Mouse (Mus musculus) liver, embryonic 13.5 days (tissue): ENCODE results near the gene Gm5580. TPM values are rescaled to one million over a fixed set of nuclear protein-coding genes. Genes with fewer than 3 reads are reported as not detected.
"Not testable (repeated sequence)": the region's sequence is repeated elsewhere in the genome, so short reads cannot be mapped to it uniquely, and the experiment has no call there.

ENCODE experiments used
- ATAC-seq: fragments of 200-750 bp; cut with Nextera tagmentation; 2 replicates; pipeline ENCODE4 v1.8.0; 2017; ENCODE audit warnings: low read depth, mild to moderate bottlenecking, moderate number of reproducible peaks, moderate library complexity
- DNase-seq: peaks from one replicate; pipeline ENCODE4 v3.0.0; 2022
- H3K27ac ChIP-seq: fragments of 300-500 bp; sonication (generic); 2 replicates; pipeline ENCODE4 v1.5.1; 2015; ENCODE audit warnings: moderate library complexity, mild to moderate bottlenecking, inconsistent platforms
- H3K27me3 ChIP-seq: fragments of 300-500 bp; sonication (generic); 2 replicates; pipeline ENCODE4 v1.6.1; 2015; ENCODE audit warnings: mild to moderate bottlenecking, inconsistent platforms
- H3K36me3 ChIP-seq: fragments of 300-500 bp; sonication (generic); 2 replicates; pipeline ENCODE4 v1.6.1; 2015; ENCODE audit warnings: mild to moderate bottlenecking, inconsistent platforms
- H3K4me1 ChIP-seq: fragments of 300-500 bp; sonication (generic); replicated peaks from 2 replicates; pipeline ENCODE4 v1.6.1; 2015; ENCODE audit warnings: inconsistent platforms
- H3K4me2 ChIP-seq: fragments of 300-500 bp; sonication (generic); 2 replicates; pipeline ENCODE4 v1.6.1; 2015; ENCODE audit warnings: inconsistent platforms, mild to moderate bottlenecking, moderate library complexity
- H3K4me3 ChIP-seq: fragments of 300-500 bp; sonication (generic); replicated peaks from 2 replicates; pipeline ENCODE4 v1.5.1; 2015; ENCODE audit warnings: mild to moderate bottlenecking, inconsistent platforms
- H3K9ac ChIP-seq: fragments of 300-500 bp; sonication (generic); 2 replicates; pipeline ENCODE4 v1.6.1; 2015; ENCODE audit warnings: mild to moderate bottlenecking, inconsistent platforms
- H3K9me3 ChIP-seq: fragments of 300-500 bp; sonication (generic); replicated peaks from 2 replicates; pipeline ENCODE4 v1.6.1; 2016; ENCODE audit warnings: inconsistent platforms
- WGBS: fragments of 180-500 bp; shearing (Covaris S2); methylation state at CpG from one replicate; pipeline ENCODE4 v1.1.7; 2015; ENCODE audit not compliant: insufficient replicate concordance; 5-methylcytosine and 5-hydroxymethylcytosine counted together
- polyA plus RNA-seq: library from polyadenylated mRNA; unstranded; fragments of >200 nt; fragmentation: Nextera tagmentation; extraction: Ambion mirVana; gene quantifications from 2 replicates; pipeline ENCODE4 v1.2.1, GENCODE M21; 2015

The Gm5580 gene
- polyA plus RNA-seq = 0.30 and 0.43 TPM in 2 replicates

GRCm38 (mm10) chr6:116550841-116551240 is at the start of gene Gm5580:
Gm5580 (plus strand) TSS chr6:116551141.
- not testable (repeated sequence) for H3K4me2 ChIP-seq, H3K27me3 ChIP-seq, H3K9me3 ChIP-seq, DNase-seq, H3K4me3 ChIP-seq, H3K9ac ChIP-seq, H3K4me1 ChIP-seq, ATAC-seq, H3K36me3 ChIP-seq, H3K27ac ChIP-seq
- WGBS = 86% methylated on average over 11 of the region's 11 CpGs

- H3K4me2 ChIP-seq, H3K4me1 ChIP-seq, H3K27me3 ChIP-seq, H3K27ac ChIP-seq, DNase-seq, H3K4me3 ChIP-seq, H3K36me3 ChIP-seq, ATAC-seq, H3K9ac ChIP-seq: not testable (repeated sequence)
- 77% methylated on average over 20 of the region's 20 CpGs for WGBS
- peaks cover 13% of the 10 kb centered on the region for H3K9me3 ChIP-seq
These were observed 44.5 kb upstream of the Gm5580 start, which contains the start of gene Olfr212 for GRCm38 (mm10) chr6:116506302-116507003. Olfr212 (plus strand) TSS chr6:116506516.

GRCm38 (mm10) chr6:116514832-116515231 is 36.1 kb upstream of the Gm5580 start:
- H3K9me3 ChIP-seq = no peaks in the 10 kb centered on the region
- no peak overlapping the region for H3K9ac ChIP-seq
- H3K4me3 ChIP-seq = no peak overlapping the region
- H3K4me1 ChIP-seq = no peaks in the 10 kb centered on the region
- H3K36me3 ChIP-seq = no peaks in the 10 kb centered on the region
- ATAC-seq (no peak), DNase-seq (no peak)
- H3K27me3 ChIP-seq = no peaks in the 10 kb centered on the region
- no peak overlapping the region for H3K27ac ChIP-seq
- H3K4me2 ChIP-seq = no peak overlapping the region

GRCm38 (mm10) chr6:116538156-116538555 is 12.8 kb upstream of the Gm5580 start, which contains the start of gene Olfr213:
Olfr213 (plus strand) TSS chr6:116538456.
- H3K9ac ChIP-seq = no peak within 1 kb of the TSS
- no peaks in the 10 kb centered on the region for H3K27me3 ChIP-seq
- no peaks in the 10 kb centered on the region for H3K4me1 ChIP-seq
- no peaks in the 10 kb centered on the region for H3K9me3 ChIP-seq
- DNase-seq (no peak), ATAC-seq (no peak)
- WGBS = 39% methylated on average over 1 of the region's 1 CpGs
- no peaks in the 10 kb centered on the region for H3K36me3 ChIP-seq
- no peak within 1 kb of the TSS for H3K4me3 ChIP-seq
- H3K4me2 ChIP-seq = no peak within 1 kb of the TSS
- H3K27ac ChIP-seq = no peak within 1 kb of the TSS

- ATAC-seq (no peak), DNase-seq (no peak)
- Histone ChIP-seq H3K36me3 (no peaks in the 10 kb centered on the region), H3K4me1 (no peaks in the 10 kb centered on the region), H3K27me3 (no peaks in the 10 kb centered on the region), H3K9ac (no peak overlapping the region), H3K4me2 (no peak overlapping the region), H3K9me3 (no peaks in the 10 kb centered on the region), H3K4me3 (no peak overlapping the region), H3K27ac (no peak overlapping the region)
- WGBS = 39% methylated on average over 2 of the region's 2 CpGs
These were observed 8.4 kb upstream of the Gm5580 start for GRCm38 (mm10) chr6:116542500-116542899.

GRCm38 (mm10) chr6:116553935-116554334 is 3.0 kb downstream of the Gm5580 start, which contains the start of gene Olfr214:
Olfr214 (plus strand) TSS chr6:116554235.
- no peaks in the 10 kb centered on the region for H3K27me3 ChIP-seq
- DNase-seq (no peak), ATAC-seq (no peak)
- no peak within 1 kb of the TSS for H3K4me2 ChIP-seq
- 69% methylated on average over 1 of the region's 1 CpGs for WGBS
- H3K4me1 ChIP-seq = no peaks in the 10 kb centered on the region
- H3K27ac ChIP-seq = no peak within 1 kb of the TSS
- no peaks in the 10 kb centered on the region for H3K9me3 ChIP-seq
- no peak within 1 kb of the TSS for H3K9ac ChIP-seq
- no peaks in the 10 kb centered on the region for H3K36me3 ChIP-seq
- no peak within 1 kb of the TSS for H3K4me3 ChIP-seq

GRCm38 (mm10) chr6:116554952-116555351 is 4.0 kb downstream of the Gm5580 start:
- 45% methylated on average over 3 of the region's 3 CpGs for WGBS
- no peaks in the 10 kb centered on the region for H3K27me3 ChIP-seq
- no peaks in the 10 kb centered on the region for H3K4me1 ChIP-seq
- H3K4me3 ChIP-seq = no peak overlapping the region
- no peak overlapping the region for H3K9ac ChIP-seq
- no peak overlapping the region for H3K27ac ChIP-seq
- no peak for ATAC-seq
- H3K9me3 ChIP-seq = no peaks in the 10 kb centered on the region
- H3K4me2 ChIP-seq = no peak overlapping the region
- H3K36me3 ChIP-seq = no peaks in the 10 kb centered on the region
- DNase-seq = no peak

GRCm38 (mm10) chr6:116569834-116570233 is 18.9 kb downstream of the Gm5580 start:
- WGBS = 16% methylated on average over 3 of the region's 3 CpGs

GRCm38 (mm10) chr6:116584095-116584494 is 33.2 kb downstream of the Gm5580 start, which contains the start of gene Olfr215:
Olfr215 (minus strand) TSS chr6:116584195.
- Histone ChIP-seq H3K27ac (no peak within 1 kb of the TSS), H3K9ac (no peak within 1 kb of the TSS)
- WGBS = 66% methylated on average over 4 of the region's 4 CpGs

More at GRCm38 (mm10) chr6:116569834-116570233, 18.9 kb downstream of the Gm5580 start:
- no peak overlapping the region for H3K4me3 ChIP-seq
- DNase-seq (no peak), ATAC-seq (no peak)
- H3K27me3 ChIP-seq = no peaks in the 10 kb centered on the region
- H3K9me3 ChIP-seq = no peaks in the 10 kb centered on the region
- no peak overlapping the region for H3K4me2 ChIP-seq
- H3K27ac ChIP-seq = no peak overlapping the region
- no peak overlapping the region for H3K9ac ChIP-seq
- H3K36me3 ChIP-seq = no peaks in the 10 kb centered on the region
- no peaks in the 10 kb centered on the region for H3K4me1 ChIP-seq

GRCm38 (mm10) chr6:116600969-116601368 is 50.0 kb downstream of the Gm5580 start:
- H3K27me3 ChIP-seq, H3K9ac ChIP-seq, DNase-seq, H3K27ac ChIP-seq, H3K4me3 ChIP-seq, H3K36me3 ChIP-seq, H3K9me3 ChIP-seq, H3K4me2 ChIP-seq, H3K4me1 ChIP-seq, ATAC-seq: not testable (repeated sequence)

More at GRCm38 (mm10) chr6:116584095-116584494, 33.2 kb downstream of the Gm5580 start, which contains the start of gene Olfr215:
- Histone ChIP-seq H3K4me2 (no peak within 1 kb of the TSS), H3K27me3 (no peaks in the 10 kb centered on the region), H3K36me3 (no peaks in the 10 kb centered on the region), H3K9me3 (no peaks in the 10 kb centered on the region), H3K4me1 (no peaks in the 10 kb centered on the region), H3K4me3 (no peak within 1 kb of the TSS)
- no peak for ATAC-seq
- DNase-seq = no peak
